Mouse (Mus musculus) macrophage (primary cell): ENCODE results near the gene Chd3. TPM values are rescaled to one million over a fixed set of nuclear protein-coding genes. Genes with fewer than 3 reads are reported as not detected.

Experiments
- H3K27ac ChIP-seq: fragments of 350-480 bp; formaldehyde crosslinking; 2 replicates; pipeline ENCODE4 v1.9.0; 2021
- H3K36me3 ChIP-seq: fragments of 350-480 bp; formaldehyde crosslinking; 2 replicates; pipeline ENCODE4 v1.9.0; 2021; ENCODE audit errors: inconsistent target
- H3K4me3 ChIP-seq: fragments of 350-480 bp; formaldehyde crosslinking; 2 replicates; pipeline ENCODE4 v1.9.0; 2021; ENCODE audit errors: inconsistent target
- H3K79me2 ChIP-seq: fragments of 350-480 bp; formaldehyde crosslinking; 2 replicates; pipeline ENCODE4 v1.9.0; 2021; ENCODE audit errors: inconsistent target
- WGBS: methylation state at CpG from one replicate; pipeline ENCODE4 v1.1.7; 2026; ENCODE audit warnings: inconsistent platforms; ENCODE audit not compliant: missing documents; 5-methylcytosine and 5-hydroxymethylcytosine counted together
- polyA plus RNA-seq: library from polyadenylated mRNA; stranded (reverse); fragments of 250-400 nt; gene quantifications from 3 replicates; pipeline ENCODE4 v1.2.4, GENCODE M21; 2018; ENCODE audit warnings: inconsistent platforms

Chd3 gene
- polyA plus RNA-seq, 1 experiment from 2014 or later: 105 TPM

- Histone ChIP-seq H3K27ac (peak overlapping the region; percentile 96), H3K36me3 (peaks cover 7% of the 10 kb centered on the region; the same call in 1 of the 2 replicates), H3K79me2 (peaks cover 16% of the 10 kb centered on the region; the same call in 1 of the 2 replicates), H3K4me3 (peak overlapping the region; percentile 64)
- 3% methylated on average over 41 of the region's 41 CpGs for WGBS
Observed at GRCm38 (mm10) chr11:69410310-69411072, 41.3 kb upstream of the Chd3 start.

DNA sequence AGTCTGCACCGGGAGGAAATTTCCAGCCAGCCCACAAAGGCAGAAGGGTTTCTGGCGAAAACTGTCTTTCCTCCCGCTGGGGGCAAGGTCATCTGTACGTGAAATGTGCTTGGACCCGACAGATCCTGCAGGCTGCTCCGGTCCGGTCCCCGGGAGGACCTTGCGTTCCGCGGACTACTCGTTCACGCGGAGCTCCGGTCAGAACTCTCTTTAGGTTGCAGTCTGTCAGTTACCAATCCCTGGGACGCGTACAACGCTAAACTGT lies 40.8 kb upstream of the Chd3 start:
- 0% methylated on average over 18 of the region's 18 CpGs for WGBS

GRCm38 (mm10) chr11:69409378-69410044 lies 40.3 kb upstream of the Chd3 start:
- peaks cover 16% of the 10 kb centered on the region; the same call in 1 of the 2 replicates for H3K79me2 ChIP-seq
- H3K4me3 ChIP-seq: peak overlapping the region; percentile 64
- H3K36me3 ChIP-seq: peaks cover 7% of the 10 kb centered on the region; the same call in 1 of the 2 replicates
- WGBS: 1% methylated on average over 33 of the region's 46 CpGs
- peak overlapping the region; percentile 96 for H3K27ac ChIP-seq

More for the DNA sequence above, 40.8 kb upstream of the Chd3 start:
- Histone ChIP-seq H3K4me3 (peak overlapping the region; percentile 64), H3K36me3 (peaks cover 7% of the 10 kb centered on the region; the same call in 1 of the 2 replicates), H3K79me2 (peaks cover 16% of the 10 kb centered on the region; the same call in 1 of the 2 replicates), H3K27ac (peak overlapping the region; percentile 96)

DNA sequence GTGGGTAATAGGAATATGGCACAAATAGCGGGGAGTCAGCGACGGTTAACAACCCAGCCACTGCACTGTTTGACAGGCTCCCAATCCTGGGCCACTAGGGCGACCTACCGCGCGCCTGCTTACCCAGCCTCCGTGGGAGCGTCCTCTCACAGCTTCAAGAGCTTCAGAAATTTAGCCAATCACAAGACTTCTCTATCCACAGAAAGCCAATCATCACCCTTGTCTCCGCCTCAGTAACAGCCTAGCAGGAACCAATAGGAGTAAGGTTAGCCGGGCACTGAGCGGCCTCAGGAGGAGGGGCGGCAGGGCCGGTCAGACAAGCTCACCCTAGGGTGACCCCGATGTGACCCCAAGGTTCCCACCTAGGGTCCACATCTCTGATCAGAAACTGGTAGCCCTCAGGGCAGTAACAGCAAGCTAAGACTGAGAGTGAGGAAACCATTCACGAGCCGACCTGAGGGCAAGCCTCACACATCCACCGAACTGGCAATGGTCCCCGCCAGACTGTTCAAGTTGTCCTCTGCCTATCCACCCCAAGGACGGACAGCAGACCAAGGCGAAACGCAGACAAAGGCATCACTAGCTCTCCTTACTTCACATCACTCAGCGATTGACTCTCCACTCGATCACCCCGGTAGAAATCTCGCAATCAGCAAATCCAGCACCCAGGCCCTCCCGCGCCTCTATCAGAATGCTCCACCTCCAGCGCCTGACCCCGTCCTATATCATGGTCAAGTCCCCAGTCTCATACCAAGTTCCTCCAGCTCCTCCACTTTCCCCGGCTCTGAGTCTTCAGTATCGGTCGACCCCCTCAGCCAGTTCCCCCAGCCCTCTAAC lies 39.6 kb upstream of the Chd3 start:
- WGBS: under 1% methylated on average over 28 of the region's 33 CpGs
- Histone ChIP-seq H3K36me3 (peaks cover 7% of the 10 kb centered on the region; the same call in 1 of the 2 replicates), H3K4me3 (peak overlapping the region; percentile 64)

GRCm38 (mm10) chr11:69407724-69408004 lies 38.5 kb upstream of the Chd3 start:
- H3K4me3 ChIP-seq: no peak overlapping the region
- peaks cover 7% of the 10 kb centered on the region; the same call in 1 of the 2 replicates for H3K36me3 ChIP-seq
- peaks cover 16% of the 10 kb centered on the region; the same call in 1 of the 2 replicates for H3K79me2 ChIP-seq

More for the DNA sequence above, 39.6 kb upstream of the Chd3 start:
- Histone ChIP-seq H3K79me2 (peaks cover 16% of the 10 kb centered on the region; the same call in 1 of the 2 replicates), H3K27ac (peak overlapping the region; percentile 96)

GRCm38 (mm10) chr11:69406867-69407723 lies 37.9 kb upstream of the Chd3 start:
- 96% methylated on average over 16 of the region's 16 CpGs for WGBS
- Histone ChIP-seq H3K36me3 (peaks cover 7% of the 10 kb centered on the region; the same call in 1 of the 2 replicates), H3K79me2 (peaks cover 16% of the 10 kb centered on the region; the same call in 1 of the 2 replicates), H3K27ac (no peak overlapping the region), H3K4me3 (no peak overlapping the region)

More at GRCm38 (mm10) chr11:69407724-69408004, 38.5 kb upstream of the Chd3 start:
- H3K27ac ChIP-seq: no peak overlapping the region
- 82% methylated on average over 2 of the region's 4 CpGs for WGBS

GRCm38 (mm10) chr11:69406282-69406681 lies 37.1 kb upstream of the Chd3 start:
- 95% methylated on average over 19 of the region's 19 CpGs for WGBS
- H3K4me3 ChIP-seq: no peak overlapping the region
- peaks cover 12% of the 10 kb centered on the region; the same call in 1 of the 2 replicates for H3K36me3 ChIP-seq
- no peak overlapping the region for H3K27ac ChIP-seq
- peaks cover 16% of the 10 kb centered on the region; the same call in 1 of the 2 replicates for H3K79me2 ChIP-seq

DNA sequence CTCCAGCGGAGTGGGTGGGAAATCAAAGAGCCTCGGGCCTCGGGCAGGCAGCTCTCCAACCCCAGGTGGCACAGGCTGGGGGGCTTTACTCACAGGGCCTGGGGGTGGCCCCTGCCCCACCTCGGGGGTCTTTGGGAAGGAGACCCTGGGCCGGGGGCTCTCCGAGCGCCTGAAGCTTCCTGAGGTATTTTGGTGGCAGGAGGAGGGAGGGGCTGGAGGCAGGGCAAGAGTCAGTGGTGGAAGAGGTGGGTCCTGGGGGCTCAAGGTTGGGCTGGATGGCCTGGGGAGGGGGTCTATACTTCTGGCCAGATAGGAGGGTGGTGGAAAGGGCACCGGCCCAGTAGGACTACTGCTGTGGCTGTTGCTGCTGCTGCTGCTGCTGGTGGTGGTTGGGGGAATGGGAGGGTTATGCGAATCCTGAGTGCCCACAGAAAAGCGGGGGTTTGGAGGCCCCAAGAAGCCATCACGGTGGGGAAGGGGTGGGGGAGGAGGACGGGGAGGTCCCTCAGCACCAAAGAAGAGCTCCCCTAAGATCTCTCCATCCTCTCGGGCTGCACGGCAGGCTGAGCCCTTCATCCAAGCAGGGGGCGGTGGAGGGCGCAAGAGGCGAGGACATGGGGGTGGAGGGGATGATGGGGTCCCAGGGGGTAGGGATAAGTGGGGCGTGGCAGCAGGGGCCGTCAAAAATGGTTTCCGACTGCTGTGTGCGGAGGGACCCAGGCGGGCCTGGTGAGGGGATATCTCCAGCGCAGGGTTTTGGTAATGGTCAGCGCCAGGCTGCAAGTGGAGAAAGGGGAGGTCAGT lies 36.4 kb upstream of the Chd3 start:
- H3K36me3 ChIP-seq: peaks cover 14% of the 10 kb centered on the region; the same call in 1 of the 2 replicates

GRCm38 (mm10) chr11:69404595-69405396 lies 35.6 kb upstream of the Chd3 start:
- Histone ChIP-seq H3K4me3 (no peak overlapping the region), H3K79me2 (peaks cover 16% of the 10 kb centered on the region; the same call in 1 of the 2 replicates), H3K36me3 (peaks cover 16% of the 10 kb centered on the region; the same call in 1 of the 2 replicates), H3K27ac (no peak overlapping the region)
- WGBS: 94% methylated on average over 21 of the region's 24 CpGs

More for the DNA sequence above, 36.4 kb upstream of the Chd3 start:
- 96% methylated on average over 24 of the region's 24 CpGs for WGBS
- H3K79me2 ChIP-seq: peaks cover 16% of the 10 kb centered on the region; the same call in 1 of the 2 replicates
- no peak overlapping the region for H3K4me3 ChIP-seq
- H3K27ac ChIP-seq: no peak overlapping the region

DNA sequence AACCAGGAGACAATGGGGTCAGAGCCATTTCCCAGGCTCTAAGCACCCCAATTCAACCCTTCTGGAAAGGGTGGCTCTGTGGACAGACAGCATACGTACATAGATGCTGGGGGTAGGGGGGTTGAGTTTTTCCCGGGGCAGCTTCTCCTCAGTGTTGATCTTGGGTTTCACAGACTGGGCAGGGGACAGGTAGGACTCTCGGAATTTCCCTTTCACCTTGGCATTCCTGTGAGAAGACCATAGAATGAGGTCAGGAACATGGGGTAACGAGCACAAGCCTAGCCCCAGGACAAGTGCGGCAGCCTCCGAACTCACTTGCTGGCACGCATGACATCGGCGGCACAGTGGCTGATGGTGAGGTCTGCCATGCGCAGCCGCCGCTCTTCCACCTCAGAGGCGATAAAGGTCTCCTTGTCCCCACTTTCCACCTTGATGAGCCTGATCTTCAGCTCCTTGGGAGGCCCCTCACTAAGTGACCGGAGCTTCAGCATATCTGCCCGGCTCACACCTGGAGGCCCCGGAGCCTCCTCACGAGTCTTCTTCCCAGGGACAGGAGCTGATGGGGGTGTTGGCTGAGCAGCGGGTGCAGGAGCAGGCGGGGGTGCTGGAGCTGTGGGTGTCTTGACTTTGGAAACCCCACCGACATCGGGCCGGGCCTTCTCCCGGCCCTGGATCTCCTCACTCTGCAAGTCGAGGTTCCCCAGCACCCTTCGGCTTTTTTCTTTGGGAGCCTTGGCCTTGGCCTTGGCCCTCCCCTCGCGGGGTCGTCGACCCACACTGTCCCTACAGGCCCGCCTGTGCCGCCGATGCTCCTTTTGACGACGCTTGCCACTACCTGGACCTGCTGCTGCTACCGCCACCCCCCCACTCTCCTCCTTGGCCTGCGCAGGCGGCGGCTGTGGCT lies 34.7 kb upstream of the Chd3 start:
- Histone ChIP-seq H3K36me3 (peaks cover 16% of the 10 kb centered on the region; the same call in 1 of the 2 replicates), H3K4me3 (no peak overlapping the region), H3K27ac (no peak overlapping the region), H3K79me2 (peaks cover 16% of the 10 kb centered on the region; the same call in 1 of the 2 replicates)
- 92% methylated on average over 38 of the region's 38 CpGs for WGBS

DNA sequence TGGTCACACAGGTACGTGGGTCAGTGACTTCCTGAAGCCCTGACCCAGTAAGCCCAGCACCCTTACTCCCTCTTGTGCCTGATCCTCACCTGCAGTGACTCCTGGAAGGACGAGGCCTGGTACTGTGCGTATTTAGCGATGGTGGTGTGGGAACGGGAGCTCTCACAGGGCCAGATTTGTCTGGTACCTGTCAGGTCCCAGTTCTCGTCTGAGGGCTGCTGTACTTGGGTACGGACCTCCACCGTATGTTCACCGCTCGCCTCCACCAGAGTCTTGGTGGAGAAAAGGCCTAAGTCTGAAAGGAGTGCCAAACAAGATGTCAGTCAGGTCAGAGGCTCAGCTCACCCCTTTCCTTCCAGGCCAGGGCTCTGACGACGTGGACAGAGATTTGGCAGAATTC lies 32.8 kb upstream of the Chd3 start:
- 95% methylated on average over 12 of the region's 12 CpGs for WGBS
- H3K27ac ChIP-seq: no peak overlapping the region
- H3K4me3 ChIP-seq: no peak overlapping the region
- H3K36me3 ChIP-seq: peaks cover 13% of the 10 kb centered on the region; the same call in 1 of the 2 replicates
- peaks cover 2% of the 10 kb centered on the region; the same call in 1 of the 2 replicates for H3K79me2 ChIP-seq
